Mouse (Mus musculus) cortical plate, adult 2 months (tissue): ENCODE results near the gene Sardh.

ENCODE experiments used
- CTCF ChIP-seq: fragments of 200-500 bp; IDR thresholded peaks from 2 replicates; pipeline ENCODE4 v1.5.1; 2011; ENCODE audit warnings: mild to moderate bottlenecking, control low read depth, low read length; ENCODE audit not compliant: insufficient read depth; ENCODE audit errors: extremely low read depth
- POLR2A ChIP-seq: fragments of 200-500 bp; IDR thresholded peaks from 2 replicates; pipeline ENCODE4 v1.6.1; 2011; ENCODE audit warnings: mild to moderate bottlenecking, low read length, control low read depth; ENCODE audit not compliant: insufficient read depth; ENCODE audit errors: extremely low read depth

DNA sequence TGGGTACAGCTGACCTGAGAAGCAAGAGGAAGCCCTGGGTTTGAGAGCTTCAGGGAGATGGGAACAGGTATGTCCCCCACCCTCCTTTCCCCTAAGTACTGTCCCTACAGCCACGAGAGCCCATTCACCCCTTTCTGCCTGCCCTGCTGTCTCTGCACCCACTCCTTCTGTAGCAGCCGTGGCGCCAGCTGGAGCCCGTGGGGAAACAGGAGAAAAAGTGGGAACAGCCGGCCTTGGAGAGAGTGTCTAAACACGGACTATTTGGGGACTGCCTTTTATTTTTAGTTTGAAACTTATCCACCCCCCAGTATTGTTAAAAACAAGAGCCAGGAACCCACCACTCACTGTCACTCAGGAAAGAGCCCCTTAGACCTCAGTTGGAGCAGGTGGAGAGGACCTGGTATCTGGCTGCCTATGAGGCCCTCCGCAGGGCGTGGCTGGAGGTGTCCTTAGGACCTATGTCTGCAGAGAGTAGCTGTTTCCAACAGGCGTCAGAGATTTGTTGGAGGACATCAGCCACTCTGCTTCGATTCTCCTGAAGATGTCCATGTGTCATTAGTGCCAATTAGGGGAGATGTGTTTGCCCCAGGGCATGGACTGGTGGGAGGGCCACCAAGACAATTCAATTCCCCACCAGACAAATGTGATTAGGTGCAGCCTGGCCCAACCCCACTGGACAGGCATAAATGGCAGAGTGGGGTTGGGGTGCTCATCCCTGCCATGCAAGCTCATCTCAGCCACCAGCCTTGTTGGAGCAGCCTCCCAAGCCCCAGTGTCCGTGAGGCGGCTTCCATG, 83.1 kb downstream of the Sardh start, which contains the start of gene Dbh:
- TF ChIP-seq CTCF (no peak), POLR2A (no peak)
